Mouse (Mus musculus) heart, adult 2 months (tissue): ENCODE data around the gene Pi4k2b.

Source experiments
- CTCF ChIP-seq: fragments of 200-600 bp; IDR thresholded peaks from 2 replicates; pipeline ENCODE4 v1.8.1; 2022; ENCODE audit warnings: antibody characterized with exemption, mild to moderate bottlenecking, moderate library complexity
- EP300 ChIP-seq: fragments of 200-500 bp; IDR thresholded peaks from 2 replicates; pipeline ENCODE4 v1.6.1; 2011; ENCODE audit warnings: low read depth, low read length, control low read depth; ENCODE audit not compliant: insufficient read depth
- POLR2A ChIP-seq: fragments of 200-500 bp; IDR thresholded peaks from 2 replicates; pipeline ENCODE4 v1.6.1; 2011; ENCODE audit warnings: mild to moderate bottlenecking, low read depth, low read length, control low read depth; ENCODE audit not compliant: insufficient read depth

GRCm38 (mm10) chr5:52818676-52819075 lies 77.3 kb downstream of the Pi4k2b start:
- TF ChIP-seq EP300 = no peak
- TF ChIP-seq CTCF = no peak
- TF ChIP-seq POLR2A = no peak
